Mouse (Mus musculus) leukemia stem cell, adult 10-12 weeks (primary cell): ENCODE results near the gene Gm13023. TPM values are rescaled to one million over a fixed set of nuclear protein-coding genes. Genes with fewer than 3 reads are reported as not detected.

Experiments
- polyA plus RNA-seq: library from polyadenylated mRNA; stranded (reverse); fragments of >175 nt; gene quantifications from 2 replicates; pipeline ENCODE4 v1.2.3, GENCODE M21; 2012; ENCODE audit warnings: low replicate concordance

Gene Gm13023
- not detected in 2 replicates for polyA plus RNA-seq

DNA sequence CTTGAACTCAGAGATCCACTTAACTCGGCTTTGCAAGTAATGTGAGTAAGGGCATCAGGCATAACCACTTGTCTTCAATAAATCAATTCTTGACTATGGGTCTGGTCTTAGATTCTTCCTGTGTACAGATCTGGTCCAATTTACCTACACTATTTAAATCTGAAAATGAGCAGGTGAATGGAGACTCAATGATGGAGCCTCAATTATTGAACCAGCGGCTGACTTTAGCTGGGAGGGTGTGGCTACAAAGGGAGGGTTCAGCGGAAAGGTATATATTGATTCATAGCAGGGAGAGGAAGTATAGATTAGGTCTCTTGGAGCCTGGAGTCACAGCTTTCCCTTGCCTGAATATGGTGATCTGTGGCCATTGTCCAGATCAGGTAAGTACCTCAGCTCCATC, at the start of gene Gm13023:
Gene Gm13023, plus strand, starts transcription at position 301 of the 400 bp plus-strand sequence.

DNA sequence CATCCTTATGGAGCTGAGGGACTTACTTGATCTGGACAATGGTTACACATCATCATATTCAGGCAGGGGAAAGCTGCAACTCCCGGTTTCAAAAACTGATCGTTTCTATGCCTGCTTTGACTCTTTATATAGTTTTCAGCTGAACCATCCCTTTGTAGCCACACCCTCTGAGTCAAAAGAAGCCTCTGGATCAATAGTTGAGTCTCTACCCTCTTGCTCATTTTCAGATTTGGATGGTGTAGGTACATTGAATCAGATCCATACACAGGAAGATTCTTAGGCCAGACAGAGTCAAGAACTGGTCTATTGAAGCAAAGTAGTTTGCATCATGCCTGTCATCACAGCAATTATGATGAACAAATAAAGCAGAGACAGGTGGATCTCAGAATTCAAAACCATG, 26.8 kb downstream of the Gm13023 start, which contains the start of gene Gm13084:
Gene Gm13084, minus strand, starts transcription at position 101 of the 400 bp plus-strand sequence.

Other genes with a start within 250 kb of the Gm13023 start
- gene BC080695, start 237.7 kb upstream of the Gm13023 start, polyA plus RNA-seq: not detected in 2 replicates
- not detected in 2 replicates for gene Gm13057, start 237.6 kb upstream of the Gm13023 start, polyA plus RNA-seq
- gene Gm13083, start 174.3 kb upstream of the Gm13023 start, polyA plus RNA-seq: 0.07 TPM in 1 of 2 replicates, not detected in the other
- gene Gm13088, start 132.1 kb upstream of the Gm13023 start, polyA plus RNA-seq: not detected in 2 replicates
- gene Gm13089, start 86.6 kb upstream of the Gm13023 start, polyA plus RNA-seq: not detected in 2 replicates
- gene Gm13078, start 69.9 kb upstream of the Gm13023 start, polyA plus RNA-seq: not detected in 2 replicates
- gene Gm13084, start 26.7 kb downstream of the Gm13023 start, polyA plus RNA-seq: not detected in 2 replicates
- gene Gm13103, start 57.1 kb downstream of the Gm13023 start, polyA plus RNA-seq: not detected in 2 replicates
- not detected in 2 replicates for gene Pramef6, start 111.0 kb downstream of the Gm13023 start, polyA plus RNA-seq
- gene Pramef25, start 161.7 kb downstream of the Gm13023 start, polyA plus RNA-seq: not detected in 2 replicates
- gene Gm13101, start 177.6 kb downstream of the Gm13023 start, polyA plus RNA-seq: not detected in 2 replicates
- not detected in 2 replicates for gene Pramef17, start 205.0 kb downstream of the Gm13023 start, polyA plus RNA-seq